Mouse (Mus musculus) right cerebral cortex, postnatal 25 days (tissue): ENCODE results near the gene Amer3.
"Not testable (repeated sequence)": the region's sequence is repeated elsewhere in the genome, so short reads cannot be mapped to it uniquely, and the experiment has no call there.

Experiments
- DNase-seq: peaks from one replicate; pipeline ENCODE4 v3.0.0; 2022

Gene Amer3

GRCm38 (mm10) chr1:34578851-34579781 lies at the start of gene Amer3:
Gene Amer3, plus strand, starts transcription at chr1:34579657.
- DNase-seq: peak; percentile 89

- DNase-seq: not testable (repeated sequence)
These were observed 44.9 kb upstream of the Amer3 start for GRCm38 (mm10) chr1:34534574-34534973.

GRCm38 (mm10) chr1:34535043-34535698 lies 44.3 kb upstream of the Amer3 start, which contains the start of gene Cfc1:
Gene Cfc1, plus strand, starts transcription at chr1:34535648.
- DNase-seq: not testable (repeated sequence)

DNA sequence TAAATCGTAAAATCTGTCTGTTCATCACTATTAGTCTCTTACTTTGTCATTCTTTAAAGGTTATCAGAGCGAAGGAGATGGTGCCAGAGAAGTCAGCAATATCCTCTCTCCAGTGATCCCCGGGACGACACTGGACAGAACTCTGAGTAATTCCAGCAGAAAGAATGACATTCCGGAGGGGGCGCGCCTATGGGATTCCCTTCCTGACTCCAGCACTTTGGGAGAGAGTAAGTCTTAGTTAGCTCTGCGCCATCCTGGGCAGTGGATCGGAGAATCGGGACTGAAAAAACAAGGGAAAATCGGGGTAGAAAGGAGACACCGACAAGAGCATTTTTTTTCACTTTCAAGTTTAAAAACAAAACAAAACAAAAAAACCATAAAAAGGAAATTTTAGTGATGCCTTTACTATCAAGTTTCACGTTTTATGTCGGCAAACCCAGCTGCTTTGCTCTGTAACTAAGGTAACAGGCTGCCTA lies 43.1 kb upstream of the Amer3 start:
- DNase-seq: no peak

DNA sequence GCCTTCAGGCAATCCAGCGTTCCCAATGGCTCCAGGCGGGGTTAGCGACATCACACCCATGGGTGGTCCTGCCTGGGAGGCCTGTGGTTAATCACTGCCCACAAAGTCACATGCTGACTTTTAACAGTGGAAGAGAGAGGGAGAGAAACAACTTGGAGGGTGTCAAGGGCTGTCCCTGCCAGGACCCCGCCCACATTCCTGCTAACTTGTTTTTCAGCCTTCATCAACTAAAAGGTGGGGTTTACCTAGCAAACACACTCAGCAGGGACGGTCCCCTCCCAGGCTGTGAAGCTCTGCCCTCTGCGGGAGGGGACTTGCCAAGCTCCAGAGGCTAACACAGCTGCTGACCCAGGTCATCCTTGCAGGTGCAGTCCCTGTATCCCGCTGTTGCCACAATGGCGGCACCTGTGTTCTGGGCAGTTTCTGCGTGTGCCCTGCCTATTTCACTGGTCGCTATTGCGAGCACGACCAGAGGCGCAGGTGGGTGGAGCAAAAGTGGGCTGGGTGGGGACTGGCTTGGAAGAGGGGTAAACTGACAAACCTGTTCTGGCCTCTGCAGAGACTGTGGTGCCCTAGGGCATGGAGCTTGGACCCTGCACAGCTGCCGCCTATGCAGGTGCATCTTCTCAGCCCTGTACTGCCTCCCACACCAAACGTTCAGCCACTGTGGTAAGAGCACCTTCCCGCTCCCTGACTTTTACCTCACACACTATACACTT lies 42.5 kb upstream of the Amer3 start:
- DNase-seq: no peak

GRCm38 (mm10) chr1:34547074-34547473 lies 32.4 kb upstream of the Amer3 start:
- no peak for DNase-seq

GRCm38 (mm10) chr1:34553690-34554089 lies 25.8 kb upstream of the Amer3 start:
- no peak for DNase-seq

GRCm38 (mm10) chr1:34554275-34554674 lies 25.2 kb upstream of the Amer3 start:
- no peak for DNase-seq

DNA sequence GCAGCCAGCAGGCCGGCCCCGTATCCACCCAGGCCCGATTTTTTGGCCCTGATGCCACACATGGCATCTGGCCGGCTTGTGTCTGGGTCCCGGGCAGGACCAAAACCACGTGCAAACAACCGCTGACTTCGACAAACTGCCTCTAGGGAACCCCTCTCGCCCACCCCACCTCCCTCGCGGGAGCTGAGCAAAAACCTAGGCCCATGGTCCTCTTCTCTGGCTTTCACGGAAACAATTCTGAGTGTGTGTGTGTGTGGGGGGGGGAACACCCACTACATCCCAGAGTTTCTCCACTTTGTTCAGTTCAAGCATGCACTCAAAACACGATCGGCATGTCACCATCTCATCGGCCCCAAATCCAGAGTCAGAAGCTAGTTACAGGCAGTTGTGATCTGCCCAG lies 18.6 kb upstream of the Amer3 start, which contains the start of gene Prss40:
Gene Prss40 (minus strand): TSS at position 101 of the 400 bp plus-strand sequence.
- no peak for DNase-seq

DNA sequence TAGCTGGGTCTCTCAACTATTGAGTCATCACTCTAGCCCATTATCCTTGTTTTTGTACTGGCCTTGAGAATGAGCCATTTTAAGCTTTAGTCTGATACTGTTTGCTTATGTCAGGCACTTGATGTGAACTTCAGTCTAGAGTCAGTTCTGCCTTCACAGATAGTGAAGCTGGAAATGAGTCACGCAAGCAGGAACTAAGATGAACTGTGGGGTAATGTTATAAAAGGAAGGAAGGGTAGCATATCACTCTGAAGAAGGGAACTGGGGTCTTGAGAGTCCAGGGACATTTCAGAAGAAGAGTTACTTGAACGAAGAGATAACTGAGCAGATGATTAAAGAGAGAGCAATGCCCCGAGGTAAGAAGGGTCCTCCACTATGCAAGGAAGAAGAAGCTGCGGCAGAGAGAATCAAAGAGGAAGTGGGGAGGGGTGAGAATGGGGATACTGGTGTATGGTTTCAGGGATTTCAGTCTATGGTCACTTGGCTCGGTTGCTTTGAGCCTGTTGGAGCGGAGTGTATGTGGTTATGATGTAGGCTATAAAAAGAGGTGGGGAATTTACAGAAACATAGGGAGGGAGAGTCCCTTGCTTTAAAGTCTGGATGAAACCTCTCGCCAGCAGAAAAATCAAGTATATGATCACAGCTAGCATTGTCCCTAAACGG lies 14.9 kb upstream of the Amer3 start:
- DNase-seq: no peak

GRCm38 (mm10) chr1:34568120-34568519 lies 11.3 kb upstream of the Amer3 start:
- no peak for DNase-seq

DNA sequence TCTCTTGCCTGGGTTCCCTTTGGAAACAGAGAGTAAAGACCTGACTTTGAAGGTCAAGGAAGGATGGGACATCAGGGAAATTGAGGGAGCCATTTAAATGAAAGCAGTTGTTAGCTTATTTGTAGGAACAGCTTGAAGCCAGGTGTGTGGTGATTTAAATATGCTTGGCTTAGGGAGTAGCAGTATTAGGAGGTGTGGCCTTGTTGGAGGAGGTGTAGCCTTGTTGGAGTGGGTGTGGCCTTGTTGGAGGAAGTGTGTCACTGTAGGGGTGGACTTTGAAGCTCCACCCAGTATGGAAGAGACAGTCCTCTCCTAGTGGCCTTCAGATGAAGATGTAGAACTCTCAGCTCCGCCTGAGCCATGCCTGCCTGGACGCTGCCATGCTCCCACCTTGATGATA lies 9.6 kb upstream of the Amer3 start:
- DNase-seq: no peak

DNA sequence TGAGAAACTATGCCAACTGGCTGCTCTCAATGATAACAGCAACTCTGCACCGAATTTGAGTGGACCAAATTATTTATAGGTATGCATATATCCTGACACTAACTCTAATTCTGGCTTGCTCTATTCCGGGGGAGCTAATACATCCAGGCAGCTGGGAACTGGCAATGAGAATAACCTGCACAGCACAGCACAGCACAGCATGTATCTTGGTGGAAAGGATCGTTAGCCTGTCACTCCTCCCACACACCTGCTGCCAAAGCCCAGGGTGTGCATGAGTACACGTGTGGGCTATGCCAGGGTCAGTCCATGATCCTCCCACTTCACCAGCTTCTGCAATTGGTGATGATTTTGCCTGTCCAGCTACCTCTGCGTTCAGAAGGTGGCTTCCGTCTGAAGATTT lies 8.0 kb upstream of the Amer3 start:
- DNase-seq: peak; percentile 40

- DNase-seq: no peak
These were observed 6.2 kb upstream of the Amer3 start for GRCm38 (mm10) chr1:34573221-34573620.

- no peak for DNase-seq
These were observed 412 bp downstream of the Amer3 start for GRCm38 (mm10) chr1:34579782-34580356.

DNA sequence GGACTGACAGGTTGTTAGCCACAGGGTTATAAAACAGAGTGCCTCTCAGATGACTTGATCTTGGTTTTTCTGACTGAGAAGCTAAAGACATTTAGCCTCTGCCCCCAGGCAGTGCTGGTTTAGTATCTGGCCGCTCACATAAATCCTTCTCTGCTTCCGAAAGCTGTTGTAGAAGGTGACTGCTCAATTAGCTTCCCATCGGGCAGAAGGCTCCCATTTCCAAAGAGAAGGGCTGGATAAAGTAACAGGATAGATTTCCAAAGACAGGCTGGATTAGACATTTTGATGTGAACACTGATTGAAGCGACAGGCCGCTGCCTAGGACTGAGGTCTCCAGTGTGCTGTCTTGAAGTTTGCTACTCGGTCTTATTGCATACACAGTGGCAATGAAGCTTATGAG lies 2.8 kb downstream of the Amer3 start:
- no peak for DNase-seq

- DNase-seq: peak; percentile 64
These were observed 4.4 kb downstream of the Amer3 start for GRCm38 (mm10) chr1:34583821-34584263.

DNA sequence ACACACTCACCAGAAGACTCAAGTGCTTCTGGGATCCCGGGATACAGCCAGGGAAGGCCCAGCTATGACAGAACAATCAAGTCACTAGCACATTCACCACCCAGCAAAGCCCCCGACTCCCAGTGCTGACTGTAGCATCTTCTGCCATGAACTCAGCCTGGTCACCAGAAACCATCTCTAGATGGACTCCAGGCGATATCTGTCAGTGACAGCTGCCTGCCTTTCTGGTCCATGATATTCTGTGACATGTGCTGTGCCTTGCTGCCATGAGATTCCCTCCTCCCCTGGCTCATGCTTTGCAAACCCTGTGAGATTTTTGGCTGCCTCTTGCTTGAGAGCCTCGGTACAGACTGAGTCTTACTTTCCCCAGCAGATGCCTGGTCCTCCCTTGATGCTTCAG lies 5.3 kb downstream of the Amer3 start:
- no peak for DNase-seq

DNA sequence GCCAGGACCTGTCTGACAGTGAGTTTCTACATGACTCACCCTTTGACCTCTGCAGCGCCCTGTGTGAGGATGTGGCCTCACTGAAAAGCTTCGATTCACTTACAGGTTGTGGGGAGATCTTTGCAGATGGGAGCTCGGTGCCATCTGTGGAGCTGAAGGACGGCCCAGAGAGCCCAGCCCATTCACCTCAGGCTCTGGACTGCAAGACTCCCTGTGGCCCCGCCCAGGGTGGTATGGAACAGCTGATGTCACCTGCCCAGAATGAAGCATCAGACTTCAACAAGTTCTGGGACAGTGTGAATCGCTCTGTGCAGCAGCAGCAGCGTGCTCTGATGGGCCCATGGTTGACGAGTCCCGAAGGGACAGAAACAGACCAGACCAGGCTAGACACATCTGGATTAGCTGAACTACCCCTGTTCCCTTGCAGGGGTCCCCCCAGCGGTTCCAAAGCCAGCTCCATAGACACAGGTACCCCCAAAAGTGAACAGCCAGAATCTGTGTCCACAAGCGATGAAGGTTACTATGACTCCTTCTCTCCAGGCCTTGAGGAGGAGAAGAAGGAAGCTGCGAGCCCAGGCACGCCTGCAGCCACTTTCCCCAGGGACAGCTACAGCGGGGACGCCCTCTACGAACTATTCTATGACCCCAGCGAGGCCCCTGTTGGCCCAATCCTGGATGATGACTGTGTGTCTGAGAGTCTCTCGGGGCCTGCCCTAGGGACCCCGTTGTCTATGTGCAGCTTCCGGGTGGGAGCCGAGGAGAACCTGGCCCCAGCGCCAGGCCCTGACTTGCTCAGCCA lies 8.0 kb downstream of the Amer3 start:
- DNase-seq: no peak

GRCm38 (mm10) chr1:34600000-34600399 lies 20.5 kb downstream of the Amer3 start:
- DNase-seq: no peak

DNA sequence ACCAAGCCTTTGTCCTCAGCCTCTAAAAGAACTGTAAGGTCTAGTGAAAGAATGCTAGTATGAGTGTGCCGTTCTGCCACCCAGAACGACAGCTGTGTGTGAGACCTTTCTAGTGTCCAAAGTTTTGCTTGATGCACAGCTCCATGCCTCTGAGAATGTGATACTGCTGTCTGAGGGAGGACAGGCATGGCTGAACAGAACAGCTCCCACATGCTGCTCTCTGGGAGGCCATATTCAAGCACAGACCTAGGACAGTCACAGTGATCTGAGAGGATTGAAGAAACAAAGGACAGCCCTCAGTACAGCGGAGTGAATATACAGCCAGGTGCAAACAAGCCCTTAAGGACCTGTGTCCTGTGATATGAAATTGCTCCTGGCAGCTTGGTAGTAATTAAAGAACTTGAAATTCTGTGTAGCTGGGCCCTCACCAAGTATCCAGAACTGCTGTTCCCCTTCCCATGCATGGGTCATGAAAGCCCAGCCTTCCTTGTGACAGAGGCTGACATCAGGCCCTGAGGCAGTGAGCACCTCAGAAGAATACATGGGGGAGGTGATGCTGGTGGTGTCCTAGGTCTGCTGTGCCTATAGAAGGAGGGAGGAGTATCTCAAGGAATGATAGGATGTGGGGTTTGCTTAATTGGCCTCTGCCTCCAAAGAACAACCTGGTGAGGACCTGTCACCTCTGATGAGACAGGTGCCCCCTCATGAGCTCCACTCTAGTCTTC lies 22.0 kb downstream of the Amer3 start:
- no peak for DNase-seq
